Mouse (Mus musculus) liver, embryonic 14.5 days (tissue): ENCODE data around the gene Mfsd4b5. TPM values are rescaled to one million over a fixed set of nuclear protein-coding genes. Genes with fewer than 3 reads are reported as not detected.
"Not testable (repeated sequence)": the region's sequence is repeated elsewhere in the genome, so short reads cannot be mapped to it uniquely, and the experiment has no call there.

Experiments used
- ATAC-seq: fragments of 200-750 bp; cut with Nextera tagmentation; 2 replicates; pipeline ENCODE4 v1.8.0; 2017; ENCODE audit warnings: moderate number of reproducible peaks, mild to moderate bottlenecking, moderate library complexity; ENCODE audit not compliant: insufficient read depth
- DNase-seq, 3 experiments: peaks; one replicate each; pipeline ENCODE4 v3.0.0-alpha.2; 2012 to 2013; ENCODE audit warnings: low read depth in 3 of 3, low spot score in 3 of 3
- H3K27ac ChIP-seq: fragments of 300-500 bp; sonication (generic); 2 replicates; pipeline ENCODE4 v1.5.1; 2014; ENCODE audit warnings: moderate library complexity, mild to moderate bottlenecking, control low read depth, inconsistent platforms
- H3K27me3 ChIP-seq: fragments of 300-500 bp; sonication (generic); 2 replicates; pipeline ENCODE4 v1.6.1; 2014; ENCODE audit warnings: mild to moderate bottlenecking, low read length, moderate library complexity; ENCODE audit not compliant: control insufficient read depth, insufficient read depth
- H3K36me3 ChIP-seq: fragments of 300-500 bp; sonication (generic); replicated peaks from 2 replicates; pipeline ENCODE4 v1.6.1; 2014; ENCODE audit warnings: low read depth; ENCODE audit not compliant: control insufficient read depth, insufficient read depth
- H3K4me1 ChIP-seq, 2 experiments: fragments of 200-500 bp in 1 of 2; fragments of 300-500 bp in 1 of 2; sonication (generic) in 1 of 2; replicated peaks; 2 replicates each; pipeline ENCODE4 v1.6.1; 2012 to 2014; ENCODE audit warnings: antibody characterized with exemption in 1 of 2, inconsistent platforms in 1 of 2, low read length in 1 of 2; ENCODE audit not compliant: control insufficient read depth in 2 of 2, insufficient read depth in 2 of 2
- H3K4me2 ChIP-seq: fragments of 300-500 bp; sonication (generic); 2 replicates; pipeline ENCODE4 v1.6.1; 2014; ENCODE audit warnings: low read depth, mild to moderate bottlenecking, control low read depth, moderate library complexity
- H3K4me3 ChIP-seq, 2 experiments: fragments of 200-500 bp in 1 of 2; fragments of 300-500 bp in 1 of 2; sonication (generic) in 1 of 2; 2 replicates each; pipeline ENCODE4 v1.5.1; 2012 to 2014; ENCODE audit warnings: low read depth in 2 of 2, low read length in 2 of 2, mild to moderate bottlenecking in 2 of 2, control low read depth in 1 of 2, inconsistent platforms in 1 of 2, moderate library complexity in 1 of 2; ENCODE audit not compliant: insufficient read depth in 1 of 2
- H3K9ac ChIP-seq: fragments of 300-500 bp; sonication (generic); replicated peaks from 2 replicates; pipeline ENCODE4 v1.6.1; 2014; ENCODE audit warnings: mild to moderate bottlenecking, control low read depth, moderate library complexity
- H3K9me3 ChIP-seq: fragments of 300-500 bp; sonication (generic); 2 replicates; pipeline ENCODE4 v1.6.1; 2016; ENCODE audit warnings: low read length, mixed read lengths; ENCODE audit not compliant: control insufficient read depth
- CTCF ChIP-seq: IDR thresholded peaks from 2 replicates; pipeline ENCODE4 v1.5.1; 2016; ENCODE audit warnings: antibody characterized with exemption, low read depth, control low read depth
- EP300 ChIP-seq: IDR thresholded peaks from 2 replicates; pipeline ENCODE4 v1.6.1; 2016; ENCODE audit warnings: antibody characterized with exemption, low read depth
- WGBS: fragments of 180-500 bp; shearing (Covaris S2); extraction: QIAGEN DNeasy Blood & Tissue Kit; methylation state at CpG from one replicate; pipeline ENCODE4 v1.1.7; 2014; ENCODE audit not compliant: insufficient replicate concordance; 5-methylcytosine and 5-hydroxymethylcytosine counted together
- polyA plus RNA-seq, 2 experiments: library from polyadenylated mRNA; depleted of rRNA in 1 of 2; stranded (reverse) in 1 of 2; unstranded in 1 of 2; fragments of >200 nt; fragmentation: Nextera tagmentation in 1 of 2; extraction: Ambion mirVana in 1 of 2; gene quantifications; 2 replicates each; pipeline versions ENCODE4 v1.2.1 to v1.2.3; 2012 to 2014

Gene Mfsd4b5
- polyA plus RNA-seq, 2 experiments: 0.04 to 0.15 TPM

DNA sequence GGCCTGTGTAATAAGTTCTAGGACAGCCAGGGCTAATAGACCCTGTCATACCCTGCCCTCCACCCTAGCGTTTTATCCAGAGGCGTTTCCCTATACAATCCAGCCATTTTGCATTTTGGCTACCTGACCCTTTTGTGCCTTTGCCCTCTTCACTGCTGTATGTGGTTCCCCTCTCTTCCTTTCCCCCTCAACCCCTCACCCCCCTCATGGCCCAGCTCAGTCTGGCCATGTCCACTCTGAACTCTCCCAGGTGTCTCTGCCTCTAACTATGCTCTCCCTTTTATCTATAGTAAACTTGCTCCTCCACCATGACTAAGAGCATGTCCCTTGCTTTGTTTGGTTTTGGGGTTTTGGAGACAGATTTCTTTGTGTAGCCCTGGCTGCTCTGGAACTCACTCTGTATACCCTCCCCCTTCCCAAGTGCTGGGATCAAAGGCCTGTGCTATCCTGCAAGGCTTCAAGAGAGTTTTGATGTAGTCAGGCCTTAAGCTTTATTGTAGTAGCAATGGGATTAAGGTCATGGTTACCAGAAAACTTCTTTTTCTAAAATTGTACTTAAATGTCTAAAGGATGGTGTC, 37.0 kb downstream of the Mfsd4b5 start:
- H3K9ac ChIP-seq: no peak overlapping the region
- H3K27ac ChIP-seq: no peak overlapping the region
- no peak overlapping the region for H3K4me3 ChIP-seq
- TF ChIP-seq CTCF (no peak), EP300 (no peak)
- no peaks in the 10 kb centered on the region for H3K9me3 ChIP-seq
- ATAC-seq: no peak
- 65% methylated on average over 2 of the region's 2 CpGs for WGBS
- no peak overlapping the region for H3K4me2 ChIP-seq
- no peaks in the 10 kb centered on the region for H3K36me3 ChIP-seq
- no peaks in the 10 kb centered on the region for H3K27me3 ChIP-seq
- H3K4me1 ChIP-seq: no peaks in the 10 kb centered on the region
- DNase-seq: no peak

DNA sequence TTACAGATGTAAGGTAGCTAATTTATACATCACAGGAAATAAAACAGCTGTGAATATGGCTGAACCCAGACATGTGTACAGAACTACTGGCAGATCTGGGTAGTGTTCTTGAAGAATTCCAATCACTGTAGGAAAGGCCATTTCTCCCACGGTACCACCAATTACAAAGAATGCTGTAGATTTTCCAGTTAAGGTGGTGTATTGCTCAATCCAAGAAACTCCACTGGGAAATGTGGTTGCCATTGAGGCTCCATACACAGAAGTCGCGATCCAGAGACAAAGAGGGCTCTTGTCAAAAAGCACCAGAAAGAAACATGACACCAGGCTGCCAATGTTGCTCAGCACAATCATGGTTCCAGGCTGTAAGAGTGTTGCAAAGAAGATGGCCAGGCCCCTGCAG, 39.3 kb downstream of the Mfsd4b5 start:
- H3K36me3 ChIP-seq, ATAC-seq, H3K27me3 ChIP-seq, H3K9me3 ChIP-seq, H3K9ac ChIP-seq, H3K4me3 ChIP-seq, H3K4me2 ChIP-seq, H3K27ac ChIP-seq, DNase-seq, H3K4me1 ChIP-seq: not testable (repeated sequence)
- WGBS: 69% methylated on average over 3 of the region's 3 CpGs

DNA sequence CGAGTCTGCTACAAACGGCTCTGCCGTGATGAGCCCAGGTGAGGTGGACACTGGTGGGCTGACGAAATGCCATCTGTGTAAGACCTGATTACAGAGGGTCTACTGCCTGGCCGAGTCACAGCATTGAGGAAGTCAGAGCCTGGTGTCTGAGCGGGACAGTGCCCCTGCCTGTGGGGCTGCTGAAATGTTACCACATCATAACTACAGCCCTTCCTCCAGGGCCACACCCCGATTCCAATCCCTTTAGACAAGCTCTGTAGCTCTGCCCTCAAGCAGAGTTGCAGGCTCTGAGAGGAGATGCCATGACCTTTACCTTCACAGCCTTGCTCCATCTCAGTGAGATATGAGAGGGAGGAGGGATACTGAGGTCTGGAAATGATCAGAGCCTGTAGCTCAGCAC, 49.9 kb downstream of the Mfsd4b5 start:
- H3K4me3 ChIP-seq: no peak overlapping the region
- no peaks in the 10 kb centered on the region for H3K9me3 ChIP-seq
- DNase-seq: no peak
- WGBS: 40% methylated on average over 7 of the region's 7 CpGs
- H3K4me1 ChIP-seq: no peaks in the 10 kb centered on the region
- no peak overlapping the region for H3K27ac ChIP-seq
- TF ChIP-seq EP300 (no peak), CTCF (no peak)
- H3K36me3 ChIP-seq: no peaks in the 10 kb centered on the region
- no peak overlapping the region for H3K9ac ChIP-seq
- no peak overlapping the region for H3K4me2 ChIP-seq
- ATAC-seq: no peak
- no peaks in the 10 kb centered on the region for H3K27me3 ChIP-seq

DNA sequence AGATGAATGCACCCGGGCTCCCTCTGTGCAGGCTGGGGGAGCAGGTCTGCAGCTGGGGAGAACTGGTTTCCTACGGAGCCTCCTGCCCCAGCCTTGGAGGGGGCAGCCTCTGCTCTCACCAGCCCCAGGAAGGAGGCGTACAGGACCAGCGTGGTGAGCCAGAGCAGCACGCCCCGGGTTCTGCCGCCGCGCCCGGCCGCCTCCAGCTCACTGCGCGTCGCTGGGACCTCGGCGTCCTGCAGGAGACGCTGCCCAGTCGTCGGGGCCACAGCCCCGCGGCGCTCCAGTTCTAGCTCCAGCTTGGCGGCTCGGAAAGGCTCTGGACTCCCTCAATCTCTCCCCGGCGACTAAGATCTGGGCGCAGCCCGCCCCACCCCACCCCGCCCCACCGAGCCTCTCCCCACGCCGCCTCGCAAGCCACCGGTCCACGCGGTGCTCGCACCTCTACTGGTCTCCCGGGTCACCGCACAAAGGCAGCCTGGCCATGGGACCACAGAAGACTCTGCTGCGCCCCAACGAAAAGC, 59.8 kb downstream of the Mfsd4b5 start, which contains the start of gene Mfsd4b2:
Mfsd4b2 (minus strand) TSS at position 308 of the 524 bp plus-strand sequence.
- ATAC-seq (no peak), DNase-seq (no peak)
- H3K9ac ChIP-seq: no peak within 1 kb of the TSS
- WGBS: 2% methylated on average over 41 of the region's 41 CpGs
- no peaks in the 10 kb centered on the region for H3K9me3 ChIP-seq
- H3K27ac ChIP-seq: no peak within 1 kb of the TSS
- H3K4me3 ChIP-seq: peak within 1 kb of the TSS in 1 of 2 experiments; percentile 4; a peak in 2 of 4 replicates
- H3K27me3 ChIP-seq: peaks cover 14% of the 10 kb centered on the region
- TF ChIP-seq EP300 (no peak), CTCF (no peak)
- H3K4me2 ChIP-seq: peak within 1 kb of the TSS; percentile 28
- peaks cover 0 to 3% of the 10 kb centered on the region in 2 experiments; a peak in 1 of 4 replicates for H3K4me1 ChIP-seq
- no peaks in the 10 kb centered on the region for H3K36me3 ChIP-seq

DNA sequence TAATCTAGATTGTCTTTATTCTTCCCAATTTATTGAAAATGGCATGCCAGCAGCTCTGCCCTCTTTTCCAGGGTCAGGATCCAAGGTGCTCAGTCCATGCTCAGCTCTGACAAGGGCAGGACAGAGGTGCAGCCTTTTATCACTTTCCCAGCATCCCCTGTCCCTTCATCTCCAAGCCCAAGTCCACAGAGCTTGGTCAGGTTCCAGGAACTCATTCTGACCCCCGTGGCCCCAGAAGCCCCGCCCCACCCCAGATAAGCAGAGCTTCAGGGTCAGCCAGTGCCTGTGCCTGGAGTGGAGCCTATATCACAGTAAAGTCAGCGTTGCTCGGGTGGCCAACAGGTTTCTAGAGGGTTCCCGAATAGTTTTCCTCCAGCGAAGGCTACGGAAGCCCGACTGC, 61.9 kb downstream of the Mfsd4b5 start:
- DNase-seq: peak; percentile 1 to 20 (median 10)
- peaks cover 14% of the 10 kb centered on the region for H3K27me3 ChIP-seq
- ATAC-seq: peak; percentile 63
- not testable (repeated sequence) for H3K4me3 ChIP-seq, H3K4me2 ChIP-seq, H3K4me1 ChIP-seq, H3K27ac ChIP-seq, H3K9ac ChIP-seq, H3K36me3 ChIP-seq, H3K9me3 ChIP-seq
- 47% methylated on average over 8 of the region's 8 CpGs for WGBS
